Mouse (Mus musculus) ES-E14 (cell line): ENCODE measurements at regions not wholly inside any gene's neighbourhood (a gene's known extent, or its start where the extent isn't known, plus 50 kb on each side); places are given as distances from the start of the nearest gene placed in this dataset.
"Not testable (repeated sequence)": the region's sequence is repeated elsewhere in the genome, so short reads cannot be mapped to it uniquely, and the experiment has no call there.

Source experiments
- DNase-seq: peaks from one replicate; pipeline ENCODE4 v3.0.0-alpha.2; 2013; ENCODE audit warnings: low read depth, low spot score
- H3K27ac ChIP-seq: 2 replicates; pipeline ENCODE4 v1.5.1; 2012; ENCODE audit warnings: low read depth, mild to moderate bottlenecking, low read length, moderate library complexity, mixed read lengths; ENCODE audit not compliant: poor library complexity, insufficient read depth, severe bottlenecking
- H3K36me3 ChIP-seq: 2 replicates; pipeline ENCODE4 v1.6.1; 2012; ENCODE audit warnings: mild to moderate bottlenecking, low read length, moderate library complexity, mixed read lengths; ENCODE audit not compliant: control insufficient read depth, poor library complexity, insufficient read depth, severe bottlenecking
- H3K4me1 ChIP-seq, 2 experiments: fragments of 150-350 bp in 1 of 2; sonication (generic) in 1 of 2; 2 replicates each; pipeline ENCODE4 v1.6.1; 2012; ENCODE audit warnings: low read length in 2 of 2, mild to moderate bottlenecking in 1 of 2, mixed read lengths in 1 of 2; ENCODE audit not compliant: control insufficient read depth in 2 of 2, insufficient read depth in 2 of 2, poor library complexity in 1 of 2
- H3K4me3 ChIP-seq, 2 experiments: fragments of 150-350 bp in 1 of 2; sonication (generic) in 1 of 2; 2 replicates each; pipeline ENCODE4 v1.5.1; 2012; ENCODE audit warnings: low read length in 2 of 2, low read depth in 1 of 2, mild to moderate bottlenecking in 1 of 2, mixed read lengths in 1 of 2; ENCODE audit not compliant: insufficient read depth in 1 of 2, poor library complexity in 1 of 2, severe bottlenecking in 1 of 2
- H3K9ac ChIP-seq: 2 replicates; pipeline ENCODE4 v1.6.1; 2012; ENCODE audit warnings: low read depth, mild to moderate bottlenecking, low read length, mixed read lengths; ENCODE audit not compliant: poor library complexity, insufficient read depth, severe bottlenecking
- H3K9me3 ChIP-seq: fragments of 150-350 bp; sonication (generic); 2 replicates; pipeline ENCODE4 v1.6.1; 2012; ENCODE audit warnings: low read depth, mild to moderate bottlenecking, low read length; ENCODE audit not compliant: control insufficient read depth, insufficient read depth
- CHD2 ChIP-seq: IDR thresholded peaks from 2 replicates; pipeline ENCODE4 v1.6.1; 2014; ENCODE audit warnings: mild to moderate bottlenecking, low read depth, low read length, inconsistent platforms
- HCFC1 ChIP-seq: IDR thresholded peaks from 2 replicates; pipeline ENCODE4 v1.6.1; 2012; ENCODE audit warnings: low read length, inconsistent platforms, borderline replicate concordance; ENCODE audit not compliant: insufficient read depth
- MAFK ChIP-seq: IDR thresholded peaks from 2 replicates; pipeline ENCODE4 v1.6.1; 2014; ENCODE audit warnings: mild to moderate bottlenecking, low read depth, low read length, inconsistent platforms; ENCODE audit not compliant: insufficient read depth
- ZC3H11A ChIP-seq: IDR thresholded peaks from 2 replicates; pipeline ENCODE4 v1.6.1; 2012; ENCODE audit warnings: low read depth, mild to moderate bottlenecking, inconsistent platforms, low read length, borderline replicate concordance
- ZNF384 ChIP-seq: IDR thresholded peaks from 2 replicates; pipeline ENCODE4 v1.6.1; 2012; ENCODE audit warnings: low read depth, low read length, inconsistent platforms
- in situ Hi-C, 2 experiments: fragments of 600-800 bp; cut with MboI; formaldehyde crosslinking; loops; one replicate each; pipeline ENCODE4 v1.15.1; 2025; ENCODE audit warnings: low sequenced_read_pairs in 2 of 2, inconsistent platforms in 1 of 2; ENCODE audit not compliant: unreplicated experiment in 2 of 2

- Histone ChIP-seq H3K36me3 (no peaks in the 10 kb centered on the region), H3K4me3 (no peak overlapping the region), H3K27ac (no peak overlapping the region), H3K9ac (no peak overlapping the region), H3K9me3 (no peaks in the 10 kb centered on the region), H3K4me1 (peaks cover 0 to 3% of the 10 kb centered on the region in 2 experiments; a peak in 1 of 4 replicates)
- in situ Hi-C loops: no loop called here
- DNase-seq: no peak
- TF ChIP-seq MAFK (no peak), ZC3H11A (no peak), ZNF384 (no peak), CHD2 (no peak), HCFC1 (no peak)
These were observed 161.7 kb downstream of the BC067074 start for GRCm38 (mm10) chr13:113454490-113455295.

GRCm38 (mm10) chr13:113448378-113448777, 155.4 kb downstream of the BC067074 start:
- Histone ChIP-seq H3K36me3 (no peaks in the 10 kb centered on the region), H3K9me3 (no peaks in the 10 kb centered on the region)
- DNase-seq: no peak

DNA sequence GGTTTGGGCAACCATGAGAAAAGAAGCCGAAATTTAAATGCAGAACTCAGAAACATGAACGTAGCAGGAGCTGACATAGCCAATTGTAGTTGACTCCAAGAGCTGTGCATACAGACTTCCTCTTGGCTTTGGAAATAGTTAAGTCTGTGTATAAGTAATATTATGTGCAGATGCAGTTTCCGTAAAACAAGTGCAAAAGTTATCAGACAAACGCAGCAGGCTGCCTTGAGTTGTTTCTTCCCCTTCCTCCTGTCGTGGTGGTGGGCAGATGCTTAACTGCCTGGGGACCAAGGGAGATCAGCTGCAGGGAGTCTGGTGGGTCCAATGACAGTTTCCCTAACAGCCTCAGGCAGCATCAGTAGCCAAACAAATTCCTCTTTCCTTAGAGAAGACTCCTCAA, 153.3 kb downstream of the BC067074 start:
- DNase-seq: no peak
- in situ Hi-C loops: no loop called here
- no peak overlapping the region for H3K9ac ChIP-seq
- no peaks in the 10 kb centered on the region for H3K4me1 ChIP-seq
- H3K9me3 ChIP-seq: no peaks in the 10 kb centered on the region
- H3K27ac ChIP-seq: no peak overlapping the region
- H3K4me3 ChIP-seq: no peak overlapping the region
- TF ChIP-seq ZC3H11A (no peak), HCFC1 (no peak), MAFK (no peak), CHD2 (no peak), ZNF384 (no peak)
- H3K36me3 ChIP-seq: no peaks in the 10 kb centered on the region

More at GRCm38 (mm10) chr13:113448378-113448777, 155.4 kb downstream of the BC067074 start:
- TF ChIP-seq ZC3H11A (no peak), ZNF384 (peak; percentile 91)
- no peak overlapping the region for H3K27ac ChIP-seq
- no peaks in the 10 kb centered on the region for H3K4me1 ChIP-seq
- in situ Hi-C loops: no loop called here
- no peak overlapping the region for H3K4me3 ChIP-seq
- no peak overlapping the region for H3K9ac ChIP-seq

DNA sequence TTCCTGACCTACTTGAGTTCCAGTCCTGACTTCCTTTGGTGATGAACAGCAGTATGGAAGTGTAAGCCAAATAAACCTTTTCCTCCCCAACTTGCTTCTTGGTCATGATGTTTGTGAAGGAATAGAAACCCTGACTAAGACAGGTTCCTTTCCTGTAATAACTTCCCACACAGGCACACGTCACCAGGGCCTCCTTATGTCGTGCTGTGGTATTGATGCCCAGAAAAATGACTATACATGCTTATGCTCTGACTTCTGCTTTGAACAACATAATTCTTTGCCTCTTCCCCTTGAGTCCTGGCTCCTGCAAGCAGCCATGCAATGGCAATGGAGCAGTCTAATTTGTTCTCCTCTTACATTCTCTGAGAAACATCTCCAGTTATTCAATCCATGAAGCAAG, 151.5 kb downstream of the BC067074 start:
- H3K9ac ChIP-seq, H3K4me3 ChIP-seq, in situ Hi-C loops, H3K36me3 ChIP-seq, H3K4me1 ChIP-seq, DNase-seq, H3K27ac ChIP-seq, H3K9me3 ChIP-seq: not testable (repeated sequence)

- TF ChIP-seq CHD2: no peak
- no peak for TF ChIP-seq HCFC1
- no peak for TF ChIP-seq ZNF384
- TF ChIP-seq MAFK: no peak
- no peak for TF ChIP-seq ZC3H11A
- in situ Hi-C loops: no loop called here
- H3K27ac ChIP-seq: no peak overlapping the region
- H3K36me3 ChIP-seq: no peaks in the 10 kb centered on the region
- DNase-seq: no peak
- no peak overlapping the region for H3K9ac ChIP-seq
- H3K4me1 ChIP-seq: no peaks in the 10 kb centered on the region
- no peak overlapping the region for H3K4me3 ChIP-seq
- H3K9me3 ChIP-seq: no peaks in the 10 kb centered on the region
These were observed 150.1 kb downstream of the BC067074 start for GRCm38 (mm10) chr13:113443078-113443477.
